Mouse (Mus musculus) embryonic facial prominence, embryonic 11.5 days (tissue): ENCODE measurements around the gene Fabp2. TPM values are rescaled to one million over a fixed set of nuclear protein-coding genes. Genes with fewer than 3 reads are reported as not detected.
A peak's percentile ranks its signal among the peaks of the same experiment; 100 is the strongest.

Source experiments
- ATAC-seq: fragments of 200-750 bp; cut with Nextera tagmentation; replicated peaks from 2 replicates; pipeline ENCODE4 v1.8.0; 2017; ENCODE audit warnings: low read depth; ENCODE audit not compliant: insufficient number of reproducible peaks, low FRiP score, low TSS enrichment
- DNase-seq: peaks from one replicate; pipeline ENCODE4 v3.0.0-alpha.2; 2015; ENCODE audit warnings: low spot score
- H3K27ac ChIP-seq: fragments of 300-500 bp; sonication (generic); replicated peaks from 2 replicates; pipeline ENCODE4 v1.5.1; 2014; ENCODE audit warnings: mild to moderate bottlenecking, low read depth, low read length, control low read depth
- H3K27me3 ChIP-seq: fragments of 300-500 bp; sonication (generic); 2 replicates; pipeline ENCODE4 v1.6.1; 2014; ENCODE audit warnings: mild to moderate bottlenecking, low read length, moderate library complexity, mixed read lengths; ENCODE audit not compliant: control insufficient read depth, insufficient read depth
- H3K36me3 ChIP-seq: fragments of 300-500 bp; sonication (generic); replicated peaks from 2 replicates; pipeline ENCODE4 v1.6.1; 2014; ENCODE audit warnings: low read depth, mild to moderate bottlenecking, low read length, moderate library complexity, mixed read lengths; ENCODE audit not compliant: control insufficient read depth, insufficient read depth
- H3K4me1 ChIP-seq: fragments of 300-500 bp; sonication (generic); 2 replicates; pipeline ENCODE4 v1.6.1; 2014; ENCODE audit warnings: low read length, mixed read lengths; ENCODE audit not compliant: control insufficient read depth, insufficient read depth
- H3K4me2 ChIP-seq: fragments of 300-500 bp; sonication (generic); 2 replicates; pipeline ENCODE4 v1.6.1; 2014; ENCODE audit warnings: low read depth, mild to moderate bottlenecking, control low read depth, low read length, moderate library complexity
- H3K4me3 ChIP-seq: fragments of 300-500 bp; sonication (generic); 2 replicates; pipeline ENCODE4 v1.5.1; 2014; ENCODE audit warnings: low read depth, low read length, control low read depth
- H3K9ac ChIP-seq: fragments of 300-500 bp; sonication (generic); replicated peaks from 2 replicates; pipeline ENCODE4 v1.6.1; 2014; ENCODE audit warnings: mild to moderate bottlenecking, control low read depth, low read length
- H3K9me3 ChIP-seq: fragments of 300-500 bp; sonication (generic); replicated peaks from 2 replicates; pipeline ENCODE4 v1.6.1; 2016; ENCODE audit warnings: mild to moderate bottlenecking, low read length, inconsistent platforms, mixed read lengths; ENCODE audit not compliant: control insufficient read depth
- WGBS: fragments of 180-500 bp; shearing (Covaris S2); extraction: QIAGEN DNeasy Blood & Tissue Kit; methylation state at CpG from one replicate; pipeline ENCODE4 v1.1.7; 2014; 5-methylcytosine and 5-hydroxymethylcytosine counted together
- polyA plus RNA-seq: library from polyadenylated mRNA; unstranded; fragments of >200 nt; fragmentation: Nextera tagmentation; extraction: Ambion mirVana; gene quantifications from 2 replicates; pipeline ENCODE4 v1.2.1, GENCODE M21; 2014

The Fabp2 gene
- polyA plus RNA-seq, 1 experiment from 2014 or later = not detected

DNA sequence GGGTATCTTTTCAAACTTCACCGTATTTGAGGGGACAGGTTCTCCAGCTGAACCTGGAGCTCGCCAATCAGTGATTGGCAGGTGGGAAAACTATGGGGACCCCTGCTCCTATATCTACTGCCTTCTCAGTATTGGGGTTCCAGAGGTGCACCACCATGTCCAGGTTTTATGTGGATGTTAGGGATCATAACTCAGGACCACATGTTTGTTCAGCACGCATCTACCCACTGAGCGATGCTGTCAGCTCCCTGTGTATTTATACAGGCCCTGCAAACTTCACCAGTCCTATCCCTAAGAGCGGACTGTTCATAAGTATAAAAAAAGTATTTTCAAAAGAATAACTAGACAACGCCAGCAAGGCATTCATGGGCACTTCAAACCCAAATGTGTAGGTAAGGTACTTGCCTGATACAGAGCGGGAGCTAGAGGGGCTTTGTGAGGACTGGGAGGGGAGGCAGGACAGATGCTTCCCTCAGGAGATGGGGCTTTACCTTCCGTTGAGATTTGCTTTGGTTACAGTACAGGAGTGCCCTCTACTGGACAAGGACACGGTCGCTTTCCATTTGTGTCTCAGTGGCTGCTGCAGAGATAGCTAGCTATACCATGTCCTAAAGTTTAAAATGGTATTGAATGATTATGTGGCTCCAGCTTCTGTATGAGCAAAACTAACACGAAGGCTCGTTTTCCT is 9.0 kb downstream of the Fabp2 start:
- Histone ChIP-seq H3K9ac (no peak overlapping the region), H3K27me3 (no peaks in the 10 kb centered on the region), H3K36me3 (no peaks in the 10 kb centered on the region), H3K4me3 (no peak overlapping the region), H3K4me1 (no peaks in the 10 kb centered on the region), H3K27ac (no peak overlapping the region), H3K9me3 (no peaks in the 10 kb centered on the region), H3K4me2 (no peak overlapping the region)
- peak; percentile 85 for DNase-seq
- ATAC-seq = 0 out of 2 replicates have a peak, but pooled peaks have one; percentile 34
- 43% methylated on average over 12 of the region's 12 CpGs for WGBS

DNA sequence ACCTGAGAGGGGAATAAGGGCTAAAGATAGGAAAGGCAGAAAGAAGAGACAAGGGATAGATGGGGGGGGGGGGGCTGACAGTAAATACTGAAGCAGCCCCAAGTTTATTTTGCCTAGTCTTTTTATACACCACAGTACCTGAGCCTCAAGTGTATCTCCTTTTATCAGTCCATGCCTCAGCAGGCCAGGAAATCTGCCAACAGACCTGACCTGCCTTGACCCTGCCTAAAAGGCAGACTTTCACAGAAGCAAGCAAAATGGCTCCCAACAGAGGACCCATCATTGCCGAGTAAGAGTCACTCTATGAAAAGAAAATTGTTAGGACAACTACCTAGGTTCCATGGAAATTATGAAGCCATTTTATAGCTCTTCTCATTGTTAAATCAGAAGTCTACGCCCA is 13.0 kb downstream of the Fabp2 start:
- Histone ChIP-seq H3K4me1 (no peaks in the 10 kb centered on the region), H3K4me3 (no peak overlapping the region), H3K27me3 (no peaks in the 10 kb centered on the region), H3K27ac (no peak overlapping the region), H3K9ac (no peak overlapping the region), H3K36me3 (no peaks in the 10 kb centered on the region), H3K9me3 (no peaks in the 10 kb centered on the region), H3K4me2 (no peak overlapping the region)
- ATAC-seq (no peak), DNase-seq (no peak)
- 83% methylated on average over 2 of the region's 2 CpGs for WGBS

DNA sequence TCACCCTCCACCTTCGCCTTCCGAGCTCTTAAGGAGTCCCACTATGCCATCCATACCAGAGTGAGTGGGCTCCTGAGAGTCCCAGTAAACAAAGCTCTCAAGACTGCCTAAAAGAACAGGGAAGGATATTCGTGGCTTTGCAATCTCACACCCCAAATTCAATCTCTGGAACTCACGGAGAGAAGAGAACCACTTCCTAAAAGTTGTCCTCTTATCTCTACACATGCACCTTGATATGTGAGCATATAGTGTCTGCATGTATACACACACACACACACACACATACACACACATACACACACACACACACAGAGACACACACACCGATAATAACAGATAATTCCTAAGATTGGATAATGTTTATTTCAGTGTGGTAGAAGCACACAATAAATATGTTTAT is 20.6 kb downstream of the Fabp2 start:
- Histone ChIP-seq H3K9me3 (no peaks in the 10 kb centered on the region), H3K36me3 (no peaks in the 10 kb centered on the region), H3K27ac (no peak overlapping the region), H3K4me3 (no peak overlapping the region), H3K27me3 (no peaks in the 10 kb centered on the region), H3K4me1 (no peaks in the 10 kb centered on the region), H3K9ac (no peak overlapping the region), H3K4me2 (no peak overlapping the region)
- ATAC-seq (no peak), DNase-seq (no peak)
- 83% methylated on average over 5 of the region's 5 CpGs for WGBS

DNA sequence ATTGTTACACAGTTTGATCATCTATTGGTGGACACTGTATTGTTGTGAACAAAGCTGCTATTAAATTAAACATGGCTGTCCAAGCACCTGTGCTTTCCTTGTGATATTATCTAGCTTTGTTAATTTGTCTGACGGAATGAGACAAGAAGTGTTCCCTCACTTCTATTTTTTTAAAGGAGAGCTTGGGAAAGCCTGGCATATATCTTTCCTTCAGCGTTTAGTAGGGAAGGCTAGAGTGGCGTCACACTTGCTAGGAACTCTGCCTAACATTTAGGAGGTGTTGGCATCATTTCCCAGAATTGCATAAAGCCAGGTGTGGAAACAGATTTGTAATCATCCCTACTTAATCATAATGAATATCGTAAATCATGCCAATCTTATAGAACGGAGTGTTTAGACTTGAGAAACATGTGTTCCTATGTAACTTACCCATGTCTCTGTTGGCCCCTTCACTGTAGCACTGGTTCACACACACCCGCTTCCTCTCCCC is 21.4 kb downstream of the Fabp2 start:
- no peaks in the 10 kb centered on the region for H3K27me3 ChIP-seq
- no peak overlapping the region for H3K4me3 ChIP-seq
- no peak overlapping the region for H3K4me2 ChIP-seq
- WGBS = 87% methylated on average over 6 of the region's 6 CpGs
- no peak for ATAC-seq
- H3K9ac ChIP-seq = no peak overlapping the region
- H3K27ac ChIP-seq = no peak overlapping the region
- no peak for DNase-seq
- H3K9me3 ChIP-seq = no peaks in the 10 kb centered on the region
- H3K4me1 ChIP-seq = no peaks in the 10 kb centered on the region
- H3K36me3 ChIP-seq = no peaks in the 10 kb centered on the region

DNA sequence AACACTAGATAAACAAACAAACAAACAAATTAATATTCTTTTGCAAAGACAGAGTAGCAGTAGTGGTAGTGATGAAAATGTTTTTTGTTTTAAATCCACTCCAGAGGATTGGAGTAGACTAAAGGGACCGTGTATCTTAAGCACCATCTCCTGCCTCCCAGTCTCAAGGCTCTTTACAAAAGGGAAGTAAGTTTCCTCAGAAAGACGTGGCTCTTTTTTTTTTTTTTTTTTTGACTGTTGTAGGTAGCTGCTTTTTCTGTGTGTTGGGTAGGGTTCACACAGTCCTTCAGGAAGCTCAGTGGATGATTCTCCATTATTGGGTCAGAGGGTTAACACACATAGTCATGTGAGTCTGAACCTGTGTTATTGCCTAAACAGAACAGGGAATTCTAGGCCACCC is 23.8 kb downstream of the Fabp2 start:
- ATAC-seq (no peak), DNase-seq (no peak)
- 71% methylated on average over 2 of the region's 2 CpGs for WGBS
- H3K27ac ChIP-seq = no peak overlapping the region
- H3K36me3 ChIP-seq = no peaks in the 10 kb centered on the region
- no peak overlapping the region for H3K9ac ChIP-seq
- no peaks in the 10 kb centered on the region for H3K9me3 ChIP-seq
- no peak overlapping the region for H3K4me3 ChIP-seq
- no peaks in the 10 kb centered on the region for H3K4me1 ChIP-seq
- H3K27me3 ChIP-seq = no peaks in the 10 kb centered on the region
- H3K4me2 ChIP-seq = no peak overlapping the region

DNA sequence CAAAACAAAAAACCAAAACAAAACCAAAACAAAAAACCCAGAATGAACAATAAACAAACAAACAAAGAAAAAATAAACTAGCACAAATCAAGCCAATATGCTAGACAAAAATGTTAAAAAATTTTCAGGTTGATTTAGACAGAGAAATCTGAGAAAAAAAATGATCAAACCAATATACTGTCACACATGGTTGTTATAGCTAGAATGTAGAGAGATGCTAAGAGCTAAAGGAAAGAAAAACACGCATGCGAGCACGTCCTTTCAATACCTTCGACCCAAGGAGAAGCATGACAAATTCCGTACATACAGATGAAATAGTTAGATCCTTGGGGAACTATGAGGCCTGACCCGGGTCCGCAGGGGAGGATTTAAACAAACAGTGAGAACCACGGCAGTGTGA is 24.4 kb downstream of the Fabp2 start, which contains the start of gene Gm10959:
Gm10959 (minus strand) TSS at position 101 of the 400 bp plus-strand sequence.
- Histone ChIP-seq H3K4me2 (no peak within 1 kb of the TSS), H3K27ac (no peak within 1 kb of the TSS), H3K4me3 (no peak within 1 kb of the TSS), H3K27me3 (no peaks in the 10 kb centered on the region), H3K9me3 (no peaks in the 10 kb centered on the region), H3K36me3 (no peaks in the 10 kb centered on the region), H3K9ac (no peak within 1 kb of the TSS), H3K4me1 (no peaks in the 10 kb centered on the region)
- DNase-seq (no peak), ATAC-seq (no peak)
- 68% methylated on average over 8 of the region's 8 CpGs for WGBS

DNA sequence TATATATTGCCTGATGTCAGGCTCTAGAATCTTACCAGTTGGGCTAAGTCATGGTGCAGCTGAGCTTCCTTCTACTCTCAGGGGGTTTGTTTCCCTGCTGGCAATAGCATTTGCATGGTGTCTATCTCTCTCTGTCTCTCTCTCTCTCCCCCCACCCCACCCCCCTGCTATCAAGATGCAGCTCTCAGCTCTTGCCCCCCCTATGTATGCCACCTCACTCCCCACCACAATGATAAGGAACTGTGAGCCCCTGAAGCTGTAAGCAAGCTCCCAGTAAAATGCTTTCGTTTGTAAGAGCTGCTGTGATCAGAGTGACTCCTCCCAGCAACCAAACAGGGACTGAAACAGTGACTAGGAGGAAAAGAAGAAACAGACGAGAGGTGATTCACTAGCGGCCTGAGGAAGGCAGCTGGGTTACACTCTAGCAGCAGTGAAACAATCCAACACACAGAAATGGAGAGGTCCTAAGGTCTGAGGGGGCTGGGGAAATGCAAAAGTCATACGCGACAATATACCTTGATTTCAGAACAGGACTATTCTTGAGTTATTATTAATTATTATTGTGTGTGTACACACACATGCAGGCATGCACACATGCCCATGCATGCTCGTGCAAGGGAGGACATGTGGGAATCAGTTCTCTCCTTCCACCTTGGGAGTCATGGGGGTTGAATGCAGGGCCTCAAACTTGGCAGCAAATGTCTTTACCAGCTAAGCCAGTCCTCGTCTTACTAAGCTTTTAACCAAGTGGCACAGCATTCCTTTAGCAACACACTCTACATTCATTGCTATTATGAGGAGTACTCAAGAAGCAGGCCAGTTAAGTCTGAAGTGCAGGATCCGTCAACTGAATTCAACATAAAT is 25.9 kb downstream of the Fabp2 start:
- H3K4me3 ChIP-seq = no peak overlapping the region
- no peak for DNase-seq
- H3K27ac ChIP-seq = no peak overlapping the region
- no peak overlapping the region for H3K4me2 ChIP-seq
- no peak for ATAC-seq
- H3K36me3 ChIP-seq = no peaks in the 10 kb centered on the region
- no peaks in the 10 kb centered on the region for H3K4me1 ChIP-seq
- H3K9ac ChIP-seq = no peak overlapping the region
- no peaks in the 10 kb centered on the region for H3K9me3 ChIP-seq
- WGBS = 66% methylated on average over 8 of the region's 8 CpGs
- no peaks in the 10 kb centered on the region for H3K27me3 ChIP-seq
